Mouse (Mus musculus) testis, adult 2 months (tissue): ENCODE results near the gene Slc1a3. TPM values are rescaled to one million over a fixed set of nuclear protein-coding genes. Genes with fewer than 3 reads are reported as not detected.

Source experiments
- H3K27ac ChIP-seq: fragments of 200-500 bp; 2 replicates; pipeline ENCODE4 v1.5.1; 2012; ENCODE audit warnings: low read depth, low read length; ENCODE audit not compliant: control insufficient read depth, insufficient read depth
- H3K27me3 ChIP-seq: fragments of 200-500 bp; 2 replicates; pipeline ENCODE4 v1.6.1; 2012; ENCODE audit warnings: mild to moderate bottlenecking, low read length, moderate library complexity; ENCODE audit not compliant: control insufficient read depth, insufficient read depth
- H3K36me3 ChIP-seq: fragments of 200-500 bp; 2 replicates; pipeline ENCODE4 v1.6.1; 2012; ENCODE audit warnings: mild to moderate bottlenecking, low read length; ENCODE audit not compliant: control insufficient read depth, insufficient read depth
- H3K4me1 ChIP-seq: fragments of 200-500 bp; 2 replicates; pipeline ENCODE4 v1.6.1; 2012; ENCODE audit warnings: low read length; ENCODE audit not compliant: control insufficient read depth, insufficient read depth
- H3K4me3 ChIP-seq: fragments of 200-500 bp; 2 replicates; pipeline ENCODE4 v1.5.1; 2012; ENCODE audit warnings: low read depth, mild to moderate bottlenecking, low read length, moderate library complexity, mixed read lengths; ENCODE audit not compliant: control insufficient read depth
- CTCF ChIP-seq: fragments of 200-500 bp; IDR thresholded peaks from 2 replicates; pipeline ENCODE4 v1.5.1; 2012; ENCODE audit warnings: low read depth, mild to moderate bottlenecking, inconsistent platforms, low read length, moderate library complexity; ENCODE audit not compliant: control insufficient read depth, insufficient read depth, insufficient replicate concordance
- POLR2A ChIP-seq: fragments of 200-500 bp; IDR thresholded peaks from 2 replicates; pipeline ENCODE4 v1.6.1; 2012; ENCODE audit warnings: low read depth, mild to moderate bottlenecking, inconsistent platforms, low read length, moderate library complexity; ENCODE audit not compliant: control insufficient read depth
- polyA plus RNA-seq: library from polyadenylated mRNA; depleted of rRNA; stranded (reverse); fragments of >200 nt; gene quantifications from 2 replicates; pipeline ENCODE4 v1.2.3, GENCODE M21; 2012

Slc1a3 gene
- polyA plus RNA-seq, 1 experiment = 2.0 TPM

- Histone ChIP-seq H3K4me1 (no peaks in the 10 kb centered on the region), H3K4me3 (no peak overlapping the region), H3K36me3 (no peaks in the 10 kb centered on the region), H3K27me3 (no peaks in the 10 kb centered on the region), H3K27ac (no peak overlapping the region)
- TF ChIP-seq POLR2A (no peak), CTCF (no peak)
Measured at GRCm38 (mm10) chr15:8658086-8658980, 52.2 kb downstream of the Slc1a3 start.

GRCm38 (mm10) chr15:8655251-8655650 is 55.3 kb downstream of the Slc1a3 start:
- Histone ChIP-seq H3K27me3 (no peaks in the 10 kb centered on the region), H3K36me3 (no peaks in the 10 kb centered on the region), H3K4me3 (no peak overlapping the region), H3K27ac (no peak overlapping the region), H3K4me1 (no peaks in the 10 kb centered on the region; the same call in 1 of the 2 replicates)
- TF ChIP-seq CTCF (no peak), POLR2A (no peak)

- no peak overlapping the region for H3K4me3 ChIP-seq
- H3K27me3 ChIP-seq = no peaks in the 10 kb centered on the region
- H3K27ac ChIP-seq = no peak overlapping the region
- TF ChIP-seq CTCF (no peak), POLR2A (no peak)
- no peaks in the 10 kb centered on the region; the same call in 1 of the 2 replicates for H3K4me1 ChIP-seq
- no peaks in the 10 kb centered on the region for H3K36me3 ChIP-seq
Measured at GRCm38 (mm10) chr15:8652637-8653036, 57.9 kb downstream of the Slc1a3 start.

GRCm38 (mm10) chr15:8643997-8644692 is 66.4 kb downstream of the Slc1a3 start:
- no peak for TF ChIP-seq POLR2A
- H3K36me3 ChIP-seq = no peaks in the 10 kb centered on the region
- H3K27ac ChIP-seq = no peak overlapping the region
- H3K4me3 ChIP-seq = no peak overlapping the region
- H3K4me1 ChIP-seq = peaks cover 8% of the 10 kb centered on the region
- H3K27me3 ChIP-seq = no peaks in the 10 kb centered on the region

- Histone ChIP-seq H3K4me1 (peaks cover 8% of the 10 kb centered on the region), H3K4me3 (no peak overlapping the region), H3K36me3 (no peaks in the 10 kb centered on the region), H3K27ac (no peak overlapping the region), H3K27me3 (no peaks in the 10 kb centered on the region)
- TF ChIP-seq POLR2A (no peak), CTCF (no peak)
Measured at GRCm38 (mm10) chr15:8639856-8640255, 70.7 kb downstream of the Slc1a3 start.

- Histone ChIP-seq H3K27me3 (no peaks in the 10 kb centered on the region), H3K36me3 (no peaks in the 10 kb centered on the region), H3K4me1 (peaks cover 8% of the 10 kb centered on the region), H3K4me3 (no peak overlapping the region), H3K27ac (no peak overlapping the region)
- TF ChIP-seq CTCF = no peak
- no peak for TF ChIP-seq POLR2A
Measured at GRCm38 (mm10) chr15:8638568-8639325, 71.8 kb downstream of the Slc1a3 start.

GRCm38 (mm10) chr15:8637283-8637682 is 73.3 kb downstream of the Slc1a3 start:
- H3K27me3 ChIP-seq = no peaks in the 10 kb centered on the region
- no peak overlapping the region for H3K27ac ChIP-seq
- H3K36me3 ChIP-seq = no peaks in the 10 kb centered on the region
- H3K4me1 ChIP-seq = peaks cover 3% of the 10 kb centered on the region
- no peak for TF ChIP-seq POLR2A
- TF ChIP-seq CTCF = no peak
- no peak overlapping the region for H3K4me3 ChIP-seq
